Mouse (Mus musculus) fat pad, adult 2 months (tissue): ENCODE data around the gene Tarsl2.

Source experiments
- DNase-seq: peaks from one replicate; pipeline ENCODE4 v3.0.0-alpha.2; 2011; ENCODE audit warnings: low read depth, low spot score; ENCODE audit errors: extremely low read depth

The Tarsl2 gene

DNA sequence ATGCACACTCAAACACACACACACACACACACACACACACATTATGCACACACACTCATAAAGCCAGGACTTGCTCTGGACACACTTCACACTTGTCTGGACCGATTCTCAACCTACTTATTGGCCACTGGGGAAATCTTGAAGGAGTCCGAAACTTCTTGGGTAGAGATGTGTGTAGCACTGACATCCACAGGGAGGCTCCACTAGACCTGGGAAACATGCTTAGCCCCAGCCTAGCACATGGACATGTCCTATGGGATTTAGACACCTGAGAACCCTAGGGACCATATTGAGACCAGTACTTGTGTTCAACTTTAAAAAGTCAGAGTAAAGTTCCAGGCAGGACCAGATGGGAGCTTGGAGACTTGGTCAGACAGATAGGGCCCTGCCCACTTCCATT, 89.3 kb downstream of the Tarsl2 start:
- no peak for DNase-seq

DNA sequence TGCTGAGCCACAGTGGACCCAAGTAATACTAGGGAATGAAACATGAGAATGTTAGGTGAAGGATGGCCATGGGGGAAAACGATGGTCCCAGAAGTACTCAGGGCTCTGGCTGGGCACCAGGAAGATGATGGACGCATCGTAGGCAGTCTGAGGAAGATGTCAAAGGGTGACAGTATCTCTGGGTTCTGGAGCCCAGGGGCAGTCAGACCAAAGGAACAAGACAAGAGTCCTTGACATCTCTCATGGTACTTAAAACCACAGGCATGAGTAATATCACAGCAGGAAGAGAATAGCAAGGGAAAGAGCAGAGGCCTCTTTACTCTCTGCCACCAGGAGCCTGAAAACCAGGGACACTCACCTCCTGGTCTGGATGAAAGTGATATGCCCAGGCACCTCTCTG, 90.6 kb downstream of the Tarsl2 start:
- no peak for DNase-seq

DNA sequence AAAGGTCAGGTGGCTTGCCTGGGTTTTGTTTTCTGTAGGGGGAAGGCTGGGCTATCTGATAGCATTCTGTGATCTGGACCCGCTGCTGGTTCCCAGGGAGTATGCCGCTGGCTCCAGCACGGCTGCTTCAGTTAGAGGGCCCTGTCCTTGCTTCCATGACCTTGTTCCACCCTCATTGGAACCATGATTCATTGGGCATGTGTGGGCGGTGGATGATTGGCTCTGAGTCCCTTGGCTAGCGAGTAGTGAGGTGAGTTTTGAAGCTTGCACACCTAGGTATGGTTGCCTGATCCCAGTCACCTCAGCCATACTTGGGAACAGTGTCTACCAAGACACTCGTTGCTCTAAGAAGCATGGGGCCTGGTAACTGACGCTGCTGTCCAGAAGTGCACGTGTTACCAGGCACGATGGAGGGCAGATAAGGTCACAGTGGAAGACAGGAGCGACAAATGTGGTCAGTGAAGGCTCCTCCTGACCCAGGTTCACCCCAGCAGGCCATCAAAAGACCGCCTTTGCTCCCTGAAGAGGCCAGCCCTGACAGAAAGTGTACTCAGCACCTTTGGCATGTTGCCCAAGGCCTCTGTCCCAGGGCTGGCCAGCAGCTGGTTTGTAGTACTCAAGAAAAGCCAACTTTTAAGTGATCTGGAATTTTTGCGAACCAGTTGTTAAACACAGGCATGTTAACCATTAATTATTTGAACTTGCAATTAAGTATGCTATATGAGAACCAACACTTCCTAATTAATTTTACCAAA, 92.8 kb downstream of the Tarsl2 start:
- DNase-seq, result no peak
